Mouse (Mus musculus): ENCODE results near the gene Ccdc88c. TPM values are rescaled to one million over a fixed set of nuclear protein-coding genes. Genes with fewer than 3 reads are reported as not detected.
A peak's percentile ranks its signal among the peaks of the same experiment; 100 is the strongest.

Ccdc88c gene
- polyA plus RNA-seq, 1 experiment = 18.0 TPM

DNA sequence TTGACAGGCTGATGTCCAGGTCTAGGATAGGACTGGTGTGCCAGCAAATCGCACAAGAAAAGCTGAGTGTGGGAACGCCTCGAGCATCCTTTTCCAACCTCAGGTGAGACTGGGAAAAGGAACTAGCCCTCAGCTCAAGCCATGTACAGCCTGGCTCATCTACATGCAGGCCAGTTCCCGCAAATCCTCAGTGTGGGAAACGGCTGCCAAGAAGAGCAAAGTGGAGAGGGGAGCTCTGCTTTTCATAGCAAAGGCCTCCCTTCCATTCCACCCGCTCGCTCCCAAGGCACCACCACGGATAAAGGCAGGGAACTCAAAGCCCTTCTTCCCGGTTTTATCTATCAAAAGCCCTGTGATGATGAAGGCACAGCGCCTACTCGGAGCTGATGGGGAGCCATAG is 5.7 kb downstream of the Ccdc88c start:
- Histone ChIP-seq H3K79me2 (ENCODE audit: control insufficient read depth, insufficient read depth) (peaks cover 48% of the 10 kb centered on the region), H3K27me3 (ENCODE audit: control insufficient read depth, insufficient read depth, insufficient read length) (no peaks in the 10 kb centered on the region), H3K4me3 (no peak overlapping the region), H3K4me2 (ENCODE audit: low read depth) (no peak overlapping the region), H3K36me3 (ENCODE audit: control insufficient read depth, insufficient read depth) (no peaks in the 10 kb centered on the region), H3ac (ENCODE audit: control insufficient read depth, insufficient read length) (no peak overlapping the region)
- TF ChIP-seq SRF (IDR thresholded peaks at IDR 0.05; ENCODE audit: control insufficient read depth, insufficient read length, low read depth) (no peak), POLR2AphosphoS2 (IDR thresholded peaks at IDR 0.05; ENCODE audit: insufficient read length, low read depth) (no peak), TCF12 (IDR thresholded peaks at IDR 0.05; ENCODE audit: insufficient read depth, poor library complexity, severe bottlenecking) (no peak), E2F4 (IDR thresholded peaks at IDR 0.05; ENCODE audit: insufficient read depth) (no peak), TCF3 (IDR thresholded peaks at IDR 0.05; ENCODE audit: insufficient read length, low read depth) (no peak), REST (IDR thresholded peaks at IDR 0.05; ENCODE audit: insufficient read depth, insufficient read length) (no peak), POLR2A (IDR thresholded peaks at IDR 0.05; ENCODE audit: insufficient read length, low read depth) (no peak), MAX (IDR thresholded peaks at IDR 0.05; ENCODE audit: low read depth) (no peak), USF1 (IDR thresholded peaks at IDR 0.05; ENCODE audit: low read depth) (no peak), MYOD1 (IDR thresholded peaks at IDR 0.05; ENCODE audit: control insufficient read depth in 1 of 3, insufficient read length in 2 of 3, low read depth in 2 of 3) (no peak), MYOG (IDR thresholded peaks at IDR 0.05; ENCODE audit: control insufficient read depth in 1 of 3, insufficient read depth in 1 of 3, insufficient read length in 2 of 3, low read depth in 2 of 3) (no peak), CEBPB (IDR thresholded peaks at IDR 0.05; ENCODE audit: insufficient read depth, poor library complexity, severe bottlenecking) (no peak)

GRCm38 (mm10) chr12:101022353-101022752 is 6.5 kb downstream of the Ccdc88c start:
- Histone ChIP-seq H3ac (ENCODE audit: control insufficient read depth, insufficient read length) (no peak overlapping the region), H3K79me2 (ENCODE audit: control insufficient read depth, insufficient read depth) (peaks cover 48% of the 10 kb centered on the region), H3K27me3 (ENCODE audit: control insufficient read depth, insufficient read depth, insufficient read length) (no peaks in the 10 kb centered on the region), H3K4me3 (no peak overlapping the region), H3K4me2 (ENCODE audit: low read depth) (no peak overlapping the region), H3K36me3 (ENCODE audit: control insufficient read depth, insufficient read depth) (no peaks in the 10 kb centered on the region)
- TF ChIP-seq POLR2AphosphoS2 (IDR thresholded peaks at IDR 0.05; ENCODE audit: insufficient read length, low read depth) (no peak), E2F4 (IDR thresholded peaks at IDR 0.05; ENCODE audit: insufficient read depth) (no peak)

DNA sequence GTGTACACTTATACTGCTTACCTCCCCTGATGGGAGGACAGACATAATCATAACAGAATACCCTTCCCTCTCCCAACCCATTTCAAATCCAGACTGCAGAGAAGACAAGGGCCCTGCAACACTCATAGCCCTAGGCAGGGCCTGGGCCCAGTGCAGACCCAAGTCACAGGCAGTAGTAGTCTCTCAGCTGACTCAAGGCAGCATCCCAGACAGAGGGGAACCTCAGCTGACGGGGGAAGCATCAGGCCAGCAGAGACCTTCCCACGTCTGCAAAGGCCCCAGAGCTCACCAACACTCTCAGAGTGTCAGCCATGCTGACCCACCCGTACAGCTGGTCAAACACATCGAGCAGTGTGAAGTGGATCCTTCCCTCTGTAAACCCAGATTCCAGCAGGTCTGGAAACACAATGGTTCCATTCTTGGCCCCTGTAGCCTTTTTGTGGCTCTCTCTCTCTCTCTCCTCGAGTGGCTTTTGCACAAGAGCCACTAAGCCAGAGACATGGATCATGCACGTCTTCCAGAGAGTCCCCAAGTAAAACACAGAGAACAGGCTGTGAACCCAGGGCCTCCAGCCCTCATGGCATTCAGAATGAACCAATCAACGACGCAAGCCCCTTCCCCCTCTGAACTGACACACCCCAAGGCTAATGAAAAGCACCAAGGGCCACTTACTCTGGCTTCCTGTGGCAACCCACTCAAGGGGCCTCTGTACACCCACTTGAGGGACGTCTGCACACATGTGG is 7.2 kb downstream of the Ccdc88c start:
- no peaks in the 10 kb centered on the region for H3K36me3 ChIP-seq (ENCODE audit: control insufficient read depth, insufficient read depth)
- H3K4me3 ChIP-seq = no peak overlapping the region
- no peak overlapping the region for H3ac ChIP-seq (ENCODE audit: control insufficient read depth, insufficient read length)
- H3K27me3 ChIP-seq (ENCODE audit: control insufficient read depth, insufficient read depth, insufficient read length) = no peaks in the 10 kb centered on the region
- peaks cover 52% of the 10 kb centered on the region for H3K79me2 ChIP-seq (ENCODE audit: control insufficient read depth, insufficient read depth)
- no peak overlapping the region for H3K4me2 ChIP-seq (ENCODE audit: low read depth)
- TF ChIP-seq USF1 (IDR thresholded peaks at IDR 0.05; ENCODE audit: low read depth) (no peak), MYOD1 (IDR thresholded peaks at IDR 0.05; ENCODE audit: control insufficient read depth in 1 of 3, insufficient read length in 2 of 3, low read depth in 2 of 3) (peak in 1 of 3 experiments; percentile 10)

DNA sequence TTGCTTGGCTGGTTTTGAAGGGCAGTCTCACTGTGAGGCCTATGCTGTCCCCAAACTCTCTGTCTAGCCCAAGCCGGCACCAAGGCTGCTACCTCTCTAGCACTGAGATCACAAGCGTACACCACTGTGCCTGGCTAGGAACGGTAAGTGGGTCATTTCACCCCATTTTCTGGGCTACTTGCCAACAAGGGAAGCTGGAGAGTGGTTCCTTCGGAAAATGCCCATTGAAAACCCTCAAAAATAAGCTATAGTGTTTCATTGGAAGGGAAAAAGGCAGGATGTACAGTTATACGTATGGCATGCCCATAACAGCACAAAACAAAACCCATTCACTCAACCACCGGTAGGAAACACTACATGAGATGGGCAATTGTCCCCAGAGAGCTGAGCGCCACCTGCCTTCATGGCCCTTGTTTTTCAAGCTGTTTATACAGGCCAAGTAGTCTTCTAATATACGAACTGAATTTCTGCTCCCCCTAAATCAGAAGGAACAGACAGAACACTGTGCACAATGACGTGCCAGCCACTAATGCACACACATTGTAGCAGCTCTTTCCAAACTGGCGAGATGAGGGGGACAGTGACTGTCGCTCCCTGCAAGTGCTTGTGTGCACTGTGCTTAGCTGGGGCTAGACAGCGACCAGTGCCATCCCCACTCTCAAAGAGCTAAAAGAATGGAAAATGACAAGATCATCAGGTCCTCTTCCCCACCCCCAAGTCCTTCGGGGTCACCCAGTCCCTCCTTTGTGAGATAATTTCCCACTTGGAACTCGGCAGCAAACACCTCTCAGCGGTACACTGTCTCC is 8.4 kb downstream of the Ccdc88c start:
- TF ChIP-seq MYOD1 (IDR thresholded peaks at IDR 0.05; ENCODE audit: control insufficient read depth in 1 of 3, insufficient read length in 2 of 3, low read depth in 2 of 3) = no peak
- Histone ChIP-seq H3ac (ENCODE audit: control insufficient read depth, insufficient read length) (no peak overlapping the region), H3K4me2 (ENCODE audit: low read depth) (no peak overlapping the region), H3K4me3 (no peak overlapping the region), H3K79me2 (ENCODE audit: control insufficient read depth, insufficient read depth) (peaks cover 53% of the 10 kb centered on the region), H3K36me3 (ENCODE audit: control insufficient read depth, insufficient read depth) (no peaks in the 10 kb centered on the region), H3K27me3 (ENCODE audit: control insufficient read depth, insufficient read depth, insufficient read length) (no peaks in the 10 kb centered on the region)

GRCm38 (mm10) chr12:101019443-101019842 is 9.4 kb downstream of the Ccdc88c start:
- Histone ChIP-seq H3K27me3 (ENCODE audit: control insufficient read depth, insufficient read depth, insufficient read length) (no peaks in the 10 kb centered on the region), H3K4me3 (no peak overlapping the region), H3K4me2 (ENCODE audit: low read depth) (no peak overlapping the region), H3ac (ENCODE audit: control insufficient read depth, insufficient read length) (no peak overlapping the region), H3K36me3 (ENCODE audit: control insufficient read depth, insufficient read depth) (no peaks in the 10 kb centered on the region), H3K79me2 (ENCODE audit: control insufficient read depth, insufficient read depth) (peaks cover 43% of the 10 kb centered on the region)
- TF ChIP-seq POLR2AphosphoS2 (IDR thresholded peaks at IDR 0.05; ENCODE audit: insufficient read length, low read depth) (no peak), MYOG (IDR thresholded peaks at IDR 0.05; ENCODE audit: control insufficient read depth in 1 of 3, insufficient read depth in 1 of 3, insufficient read length in 2 of 3, low read depth in 2 of 3) (no peak), SRF (IDR thresholded peaks at IDR 0.05; ENCODE audit: control insufficient read depth, insufficient read length, low read depth) (no peak), TCF3 (IDR thresholded peaks at IDR 0.05; ENCODE audit: insufficient read length, low read depth) (no peak), USF1 (IDR thresholded peaks at IDR 0.05; ENCODE audit: low read depth) (no peak), CEBPB (IDR thresholded peaks at IDR 0.05; ENCODE audit: insufficient read depth, poor library complexity, severe bottlenecking) (no peak), E2F4 (IDR thresholded peaks at IDR 0.05; ENCODE audit: insufficient read depth) (no peak), MAX (IDR thresholded peaks at IDR 0.05; ENCODE audit: low read depth) (no peak), MYOD1 (IDR thresholded peaks at IDR 0.05; ENCODE audit: control insufficient read depth in 1 of 3, insufficient read length in 2 of 3, low read depth in 2 of 3) (no peak)
